Mouse (Mus musculus) megakaryocyte, embryonic 14.5 days (primary cell): ENCODE data around the gene Stra8. TPM values are rescaled to one million over a fixed set of nuclear protein-coding genes. Genes with fewer than 3 reads are reported as not detected.
A peak's percentile ranks its signal among the peaks of the same experiment; 100 is the strongest.

Source experiments
- H3K27me3 ChIP-seq: replicated peaks from 2 replicates; pipeline ENCODE3; 2012; ENCODE audit warnings: inconsistent platforms
- H3K36me3 ChIP-seq: replicated peaks from 2 replicates; pipeline ENCODE3; 2012; ENCODE audit warnings: low read length, inconsistent platforms, mixed read lengths
- H3K4me1 ChIP-seq: 2 replicates; pipeline ENCODE4 v1.6.1; 2012; ENCODE audit warnings: inconsistent platforms
- H3K4me3 ChIP-seq: replicated peaks from 2 replicates; pipeline ENCODE3; 2012; ENCODE audit warnings: moderate library complexity, mild to moderate bottlenecking, inconsistent platforms
- H3K9me3 ChIP-seq: 2 replicates; pipeline ENCODE4 v1.6.1; 2012; ENCODE audit warnings: inconsistent platforms
- FLI1 ChIP-seq: IDR thresholded peaks from 2 replicates; pipeline ENCODE4 v1.6.1; 2012; ENCODE audit warnings: low read length, inconsistent platforms, mixed read lengths
- GATA1 ChIP-seq: IDR thresholded peaks from 3 replicates; pipeline ENCODE4 v1.6.1; 2012; ENCODE audit warnings: mixed read lengths, low read length, inconsistent platforms, borderline replicate concordance
- polyA plus RNA-seq: library from polyadenylated mRNA; stranded (reverse); fragments of >175 nt; gene quantifications from 2 replicates; pipeline ENCODE4 v1.2.3, GENCODE M21; 2012; ENCODE audit warnings: low replicate concordance; ENCODE audit not compliant: insufficient read depth

Gene Stra8
- polyA plus RNA-seq, 1 experiment, result not detected

DNA sequence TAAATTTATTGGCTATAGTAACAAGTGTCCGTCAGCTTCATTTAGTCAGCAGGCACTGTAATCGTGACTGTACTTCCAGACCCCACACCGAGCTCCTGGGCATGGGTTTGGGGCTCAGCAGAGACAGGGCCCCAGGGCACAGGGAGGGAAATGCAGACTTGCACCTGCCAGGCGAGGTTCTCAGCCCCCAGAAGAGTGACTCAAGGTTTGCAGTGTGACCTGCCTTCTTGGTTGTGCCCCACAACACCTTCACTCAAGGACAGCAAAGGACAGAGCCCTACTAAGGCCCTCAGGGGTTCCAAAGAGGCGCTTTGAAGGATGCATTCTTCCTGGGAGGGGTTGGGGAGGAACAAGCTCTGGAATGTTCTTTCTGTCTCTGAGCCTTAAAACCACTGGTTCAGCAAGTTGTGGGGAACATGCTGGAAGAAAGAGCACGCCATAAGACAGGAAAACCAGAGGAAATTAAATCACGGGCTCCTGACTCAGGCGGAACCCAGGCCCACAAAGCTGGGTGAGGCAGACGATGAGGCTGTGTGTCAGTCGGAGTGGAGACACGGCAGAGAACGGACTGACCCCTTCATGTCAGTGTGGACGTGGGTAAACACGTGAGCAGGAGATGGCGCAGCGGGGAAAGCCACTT, 40.7 kb upstream of the Stra8 start:
- Histone ChIP-seq H3K27me3 (no peaks in the 10 kb centered on the region), H3K4me1 (peaks cover 72% of the 10 kb centered on the region), H3K4me3 (peak overlapping the region; percentile 21), H3K36me3 (peaks cover 73% of the 10 kb centered on the region), H3K9me3 (no peaks in the 10 kb centered on the region)
- TF ChIP-seq GATA1, result no peak
- TF ChIP-seq FLI1, result no peak

DNA sequence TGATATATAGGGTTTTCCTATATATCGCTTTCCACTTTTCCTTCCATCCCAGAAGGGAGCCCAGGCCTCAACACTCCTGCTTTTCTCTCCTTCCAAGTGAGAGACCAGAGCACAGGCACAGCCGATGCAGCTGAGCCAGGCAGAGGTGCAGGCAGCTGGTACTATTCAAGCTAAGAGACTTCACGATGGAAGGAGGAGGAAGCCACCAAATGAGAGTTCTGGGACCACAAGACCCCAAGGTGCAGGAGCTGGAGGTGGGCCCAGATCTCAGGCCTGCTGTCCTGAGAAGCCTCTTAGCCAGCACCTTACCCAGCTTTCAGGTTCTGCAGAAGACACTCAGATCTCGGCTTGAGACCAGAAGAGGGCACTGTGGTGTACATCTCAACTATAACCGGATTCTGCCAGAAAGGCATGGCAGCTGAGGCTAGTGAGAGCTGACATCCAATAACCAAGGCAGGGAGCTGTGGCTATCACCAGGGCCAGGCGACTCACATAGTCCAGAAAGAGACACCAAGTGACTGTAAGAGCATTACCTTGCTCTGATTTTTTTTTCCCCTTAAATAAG, 40.0 kb upstream of the Stra8 start:
- Histone ChIP-seq H3K9me3 (no peaks in the 10 kb centered on the region), H3K27me3 (no peaks in the 10 kb centered on the region), H3K4me3 (no peak overlapping the region), H3K4me1 (peaks cover 66% of the 10 kb centered on the region), H3K36me3 (peaks cover 77% of the 10 kb centered on the region)
- no peak for TF ChIP-seq FLI1
- no peak for TF ChIP-seq GATA1

DNA sequence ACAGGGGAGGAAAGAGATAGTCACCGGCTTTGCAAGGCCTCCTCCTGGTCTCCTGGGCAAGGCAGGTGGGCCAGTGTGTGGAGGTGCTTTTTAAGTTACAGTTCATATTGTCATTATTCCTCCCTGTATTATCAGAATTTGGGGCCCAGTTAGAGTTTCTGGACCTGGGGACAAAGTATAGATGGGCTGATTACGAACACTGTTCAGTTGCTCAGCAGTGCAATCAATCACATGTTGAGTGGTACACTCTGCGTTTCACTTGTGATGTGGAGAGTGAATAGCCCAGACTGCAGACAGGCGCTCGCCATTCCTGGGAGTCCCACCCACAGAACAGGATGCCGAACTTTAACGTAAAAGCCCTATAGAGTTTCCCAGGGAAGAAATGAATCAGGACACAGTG, 35.2 kb upstream of the Stra8 start:
- Histone ChIP-seq H3K9me3 (no peaks in the 10 kb centered on the region), H3K27me3 (no peaks in the 10 kb centered on the region), H3K36me3 (peaks cover 96% of the 10 kb centered on the region), H3K4me3 (no peak overlapping the region), H3K4me1 (peaks cover 32% of the 10 kb centered on the region)
- TF ChIP-seq FLI1 (no peak), GATA1 (no peak)

DNA sequence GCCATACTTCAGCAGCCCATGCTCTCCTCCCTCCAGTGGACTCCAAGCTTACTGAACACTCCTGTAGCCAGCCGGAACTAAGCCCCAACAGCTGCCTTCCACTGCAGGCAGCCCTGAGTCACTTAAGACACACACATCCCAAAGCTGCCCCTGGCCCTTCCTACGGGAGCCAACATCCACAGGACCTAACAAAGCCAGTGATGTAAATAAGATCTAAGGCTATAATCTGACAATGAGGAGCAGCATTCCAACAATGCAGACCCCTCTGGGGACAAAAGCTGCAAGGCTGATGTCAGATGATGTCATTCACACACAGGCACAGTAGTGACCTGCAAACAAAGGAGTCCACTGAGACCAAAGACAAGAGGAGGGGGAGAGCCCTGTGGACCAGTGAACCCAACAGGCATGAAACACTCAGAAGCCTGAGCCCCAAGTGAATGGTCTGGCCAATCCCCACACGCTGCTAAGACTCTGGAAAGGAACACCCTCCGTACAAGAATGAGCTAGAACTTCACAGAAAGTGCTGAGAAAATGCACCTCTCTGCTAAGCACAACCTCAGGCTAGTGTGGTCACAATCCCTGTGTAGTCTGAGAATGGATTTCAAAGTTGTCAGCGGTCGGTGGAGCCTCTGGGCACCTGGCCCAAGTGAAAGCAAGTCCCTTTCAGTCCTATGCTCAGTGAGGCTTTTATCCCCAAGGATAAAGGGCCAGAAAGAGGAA, 32.7 kb upstream of the Stra8 start:
- no peak for TF ChIP-seq FLI1
- TF ChIP-seq GATA1, result no peak
- Histone ChIP-seq H3K27me3 (no peaks in the 10 kb centered on the region), H3K36me3 (peaks cover 96% of the 10 kb centered on the region), H3K4me3 (no peak overlapping the region), H3K9me3 (no peaks in the 10 kb centered on the region), H3K4me1 (peaks cover 25% of the 10 kb centered on the region)

DNA sequence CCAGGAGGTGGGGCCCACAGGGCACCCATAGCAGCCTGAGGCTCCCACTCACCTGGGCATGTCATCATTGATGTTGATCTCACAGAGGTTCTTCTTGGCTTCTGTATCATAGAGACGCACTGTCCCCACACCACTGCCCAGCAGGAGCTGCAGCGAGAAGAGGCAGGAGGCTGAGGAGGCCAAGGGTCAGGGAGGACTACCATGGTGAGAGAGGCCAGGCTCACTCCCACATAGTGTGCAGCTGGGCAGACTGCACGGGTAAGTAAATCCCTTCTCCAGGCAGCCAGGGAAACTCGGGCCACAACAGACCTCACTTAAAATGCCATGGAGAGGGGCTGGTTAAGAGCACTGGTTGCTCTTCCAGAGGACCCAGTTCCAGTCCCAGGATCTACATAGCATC, 30.8 kb upstream of the Stra8 start:
- Histone ChIP-seq H3K9me3 (no peaks in the 10 kb centered on the region), H3K4me1 (peaks cover 33% of the 10 kb centered on the region), H3K27me3 (no peaks in the 10 kb centered on the region), H3K4me3 (no peak overlapping the region), H3K36me3 (peaks cover 97% of the 10 kb centered on the region)
- TF ChIP-seq FLI1, result no peak
- TF ChIP-seq GATA1, result no peak

DNA sequence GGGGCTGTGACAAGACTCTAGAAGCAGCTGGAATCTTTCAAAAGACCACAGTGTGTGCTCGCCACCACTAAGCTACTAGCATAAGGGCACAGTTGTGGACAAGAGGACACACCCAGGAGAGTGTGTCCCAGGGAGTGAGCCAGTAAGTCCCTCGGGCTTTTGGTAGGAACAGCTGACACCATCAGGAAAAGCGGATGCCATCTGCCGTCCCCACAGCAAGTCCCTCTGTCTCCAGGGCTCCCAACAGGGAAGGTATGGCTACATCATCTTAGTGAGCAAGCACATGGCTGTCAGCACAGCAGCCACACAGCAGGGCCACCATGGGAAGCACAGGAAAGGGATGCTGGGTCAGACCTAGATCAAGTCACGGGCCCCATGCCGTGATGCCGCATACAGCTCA, 24.4 kb upstream of the Stra8 start:
- Histone ChIP-seq H3K27me3 (no peaks in the 10 kb centered on the region), H3K4me3 (no peak overlapping the region), H3K9me3 (no peaks in the 10 kb centered on the region), H3K4me1 (peaks cover 81% of the 10 kb centered on the region), H3K36me3 (peaks cover 97% of the 10 kb centered on the region)
- TF ChIP-seq GATA1, result no peak
- TF ChIP-seq FLI1, result no peak

DNA sequence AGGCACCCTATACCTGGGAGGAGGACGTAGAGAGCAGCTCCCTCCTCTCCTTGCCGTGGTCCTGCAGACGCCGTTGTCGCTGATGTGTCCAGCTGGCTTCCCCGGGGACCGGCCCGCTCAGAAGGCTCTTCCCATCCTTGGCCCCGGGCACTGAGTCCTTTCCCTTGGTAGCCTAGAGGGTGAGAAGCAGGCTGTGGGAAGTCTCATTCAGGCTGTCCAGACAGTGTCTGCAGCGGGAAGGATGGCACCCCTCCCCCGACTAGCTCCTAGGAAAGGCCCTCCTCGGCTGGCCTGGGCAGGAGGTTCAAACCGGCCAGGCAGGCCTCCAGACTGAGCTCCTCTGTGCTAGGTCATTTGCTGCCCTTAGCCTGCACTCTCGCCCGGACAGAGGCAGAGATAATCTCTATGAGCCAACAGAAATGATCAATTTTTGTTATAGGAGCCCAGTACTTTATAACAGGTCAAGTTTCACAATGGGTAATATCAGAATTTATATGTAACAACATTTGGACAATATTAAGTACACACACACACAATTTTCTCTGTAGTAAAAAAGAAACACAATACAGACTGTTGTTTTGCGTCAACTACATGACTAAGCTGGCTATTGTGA, 23.7 kb upstream of the Stra8 start:
- TF ChIP-seq GATA1, result no peak
- TF ChIP-seq FLI1, result no peak
- H3K36me3 ChIP-seq, result peaks cover 97% of the 10 kb centered on the region
- no peaks in the 10 kb centered on the region for H3K9me3 ChIP-seq
- no peak overlapping the region for H3K4me3 ChIP-seq
- H3K27me3 ChIP-seq, result no peaks in the 10 kb centered on the region
- H3K4me1 ChIP-seq, result peaks cover 83% of the 10 kb centered on the region

DNA sequence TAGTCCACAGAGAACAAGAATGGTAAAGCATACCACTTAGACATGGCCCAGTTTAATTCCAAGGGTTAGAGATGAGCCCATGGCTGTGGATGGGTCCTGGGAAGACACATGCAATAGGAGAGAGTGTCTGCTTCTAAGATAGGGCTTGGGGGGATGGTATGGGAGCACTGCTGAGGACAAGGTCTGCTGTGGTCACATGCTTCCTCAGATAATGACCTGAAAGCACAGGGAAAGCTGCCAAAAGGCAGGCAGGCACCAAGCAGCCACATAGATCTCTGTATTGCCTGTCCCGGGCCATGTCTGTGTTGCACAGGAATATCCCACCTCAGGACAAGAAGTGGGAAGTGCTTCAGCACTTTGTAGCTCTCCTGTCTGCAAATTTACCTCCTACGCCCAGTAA, 20.8 kb upstream of the Stra8 start:
- no peak for TF ChIP-seq FLI1
- TF ChIP-seq GATA1, result no peak
- no peaks in the 10 kb centered on the region for H3K9me3 ChIP-seq
- H3K36me3 ChIP-seq, result peaks cover 99% of the 10 kb centered on the region
- no peaks in the 10 kb centered on the region for H3K27me3 ChIP-seq
- no peak overlapping the region for H3K4me3 ChIP-seq
- peaks cover 92% of the 10 kb centered on the region for H3K4me1 ChIP-seq

DNA sequence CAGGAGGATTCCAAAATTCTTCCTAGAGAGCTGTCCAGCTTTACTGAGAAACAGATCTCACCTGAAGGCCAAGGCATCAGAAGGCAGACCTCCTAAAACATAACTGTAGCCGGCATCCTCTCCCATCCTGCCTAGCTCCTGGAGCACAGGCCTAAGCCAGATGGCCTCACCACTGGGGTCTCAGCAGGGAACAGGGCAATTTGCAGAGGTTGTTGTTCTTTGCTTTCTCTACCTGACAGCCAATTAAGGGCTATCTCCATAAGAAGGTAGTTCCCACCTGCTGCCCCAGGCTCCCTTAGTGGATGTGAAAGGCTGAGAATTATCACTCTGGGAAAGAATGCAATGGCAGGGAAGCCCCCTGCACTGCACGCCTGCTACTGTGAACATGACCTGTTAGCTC, 19.0 kb upstream of the Stra8 start:
- peaks cover 90% of the 10 kb centered on the region for H3K4me1 ChIP-seq
- H3K4me3 ChIP-seq, result no peak overlapping the region
- H3K9me3 ChIP-seq, result no peaks in the 10 kb centered on the region
- no peaks in the 10 kb centered on the region for H3K27me3 ChIP-seq
- no peak for TF ChIP-seq FLI1
- TF ChIP-seq GATA1, result no peak
- H3K36me3 ChIP-seq, result peaks cover 99% of the 10 kb centered on the region

DNA sequence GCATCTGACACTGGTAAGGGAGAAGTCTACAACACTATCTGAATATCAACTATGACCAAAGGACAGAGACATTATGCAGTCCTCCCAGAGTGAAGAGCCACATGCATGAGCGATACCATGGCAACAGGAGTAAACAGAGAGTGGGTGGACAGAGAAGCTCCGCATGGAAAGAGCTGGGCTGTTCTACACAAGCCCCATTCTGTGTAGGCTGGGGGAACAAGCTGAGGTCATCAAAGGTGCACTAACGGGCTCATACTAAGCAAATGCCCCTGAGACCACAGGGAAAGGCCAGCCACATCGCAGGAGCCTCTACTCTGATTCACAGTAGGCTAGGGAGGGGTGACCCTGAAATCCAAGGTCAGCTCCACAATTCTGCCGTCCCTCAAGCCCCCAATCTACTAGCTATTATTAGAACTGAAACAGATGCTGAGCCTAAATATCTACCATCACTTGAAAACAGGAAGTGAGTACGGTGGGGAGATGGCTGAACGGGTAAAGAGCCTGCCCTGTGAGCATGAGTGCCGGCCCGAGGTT, 18.0 kb upstream of the Stra8 start:
- H3K9me3 ChIP-seq, result no peaks in the 10 kb centered on the region
- peaks cover 99% of the 10 kb centered on the region for H3K36me3 ChIP-seq
- peaks cover 95% of the 10 kb centered on the region for H3K4me1 ChIP-seq
- H3K4me3 ChIP-seq, result no peak overlapping the region
- H3K27me3 ChIP-seq, result no peaks in the 10 kb centered on the region
- TF ChIP-seq GATA1, result no peak
- TF ChIP-seq FLI1, result no peak
